Mouse (Mus musculus) heart, embryonic 14.5 days (tissue): ENCODE measurements around the gene Fam216b. TPM values are rescaled to one million over a fixed set of nuclear protein-coding genes. Genes with fewer than 3 reads are reported as not detected.

Experiments used
- ATAC-seq: fragments of 200-750 bp; cut with Nextera tagmentation; 2 replicates; pipeline ENCODE4 v1.8.0; 2017; ENCODE audit warnings: low read depth, moderate TSS enrichment; ENCODE audit not compliant: insufficient number of reproducible peaks, insufficient read depth, low FRiP score
- H3K27ac ChIP-seq, 2 experiments: fragments of 200-500 bp in 1 of 2; fragments of 300-500 bp in 1 of 2; sonication (generic) in 1 of 2; replicated peaks in 1 of 2; 2 replicates each; pipeline ENCODE4 v1.5.1; 2012 to 2014; ENCODE audit warnings: low read depth in 2 of 2, low read length in 2 of 2, control low read depth in 1 of 2, mild to moderate bottlenecking in 1 of 2, mixed read lengths in 1 of 2; ENCODE audit not compliant: control insufficient read depth in 1 of 2, insufficient read depth in 1 of 2
- H3K27me3 ChIP-seq: fragments of 300-500 bp; sonication (generic); 2 replicates; pipeline ENCODE4 v1.6.1; 2014; ENCODE audit warnings: mild to moderate bottlenecking, low read length, control low read depth; ENCODE audit not compliant: control insufficient read depth, insufficient read depth
- H3K36me3 ChIP-seq: fragments of 300-500 bp; sonication (generic); 2 replicates; pipeline ENCODE4 v1.6.1; 2014; ENCODE audit warnings: mild to moderate bottlenecking, control low read depth, low read length, mixed read lengths; ENCODE audit not compliant: control insufficient read depth, insufficient read depth
- H3K4me1 ChIP-seq, 2 experiments: fragments of 200-500 bp in 1 of 2; fragments of 300-500 bp in 1 of 2; sonication (generic) in 1 of 2; 2 replicates each; pipeline ENCODE4 v1.6.1; 2012 to 2014; ENCODE audit warnings: low read length in 2 of 2, control low read depth in 1 of 2, mixed read lengths in 1 of 2; ENCODE audit not compliant: control insufficient read depth in 2 of 2, insufficient read depth in 2 of 2
- H3K4me2 ChIP-seq: fragments of 300-500 bp; sonication (generic); 2 replicates; pipeline ENCODE4 v1.6.1; 2014; ENCODE audit warnings: mild to moderate bottlenecking, low read length
- H3K4me3 ChIP-seq, 2 experiments: fragments of 200-500 bp in 1 of 2; fragments of 300-500 bp in 1 of 2; sonication (generic) in 1 of 2; 2 replicates each; pipeline ENCODE4 v1.5.1; 2012 to 2014; ENCODE audit warnings: low read length in 2 of 2, mild to moderate bottlenecking in 2 of 2, control low read depth in 1 of 2, low read depth in 1 of 2, moderate library complexity in 1 of 2; ENCODE audit not compliant: control insufficient read depth in 1 of 2, insufficient read depth in 1 of 2
- H3K9ac ChIP-seq: fragments of 300-500 bp; sonication (generic); 2 replicates; pipeline ENCODE4 v1.6.1; 2014; ENCODE audit warnings: mild to moderate bottlenecking, low read length
- H3K9me3 ChIP-seq: fragments of 300-500 bp; sonication (generic); 2 replicates; pipeline ENCODE4 v1.6.1; 2016; ENCODE audit warnings: low read length, control low read depth; ENCODE audit not compliant: control insufficient read depth
- WGBS: fragments of 180-500 bp; shearing (Covaris S2); extraction: QIAGEN DNeasy Blood & Tissue Kit; methylation state at CpG from one replicate; pipeline ENCODE4 v1.1.7; 2014; 5-methylcytosine and 5-hydroxymethylcytosine counted together
- polyA plus RNA-seq: library from polyadenylated mRNA; unstranded; fragments of >200 nt; fragmentation: Nextera tagmentation; extraction: Ambion mirVana; gene quantifications from 2 replicates; pipeline ENCODE4 v1.2.1, GENCODE M21; 2014

Fam216b gene
- polyA plus RNA-seq: 0.11 TPM in 1 of 2 replicates, not detected in the other

GRCm38 (mm10) chr14:78088907-78089306 is at the start of gene Fam216b:
Gene Fam216b, minus strand, starts transcription at chr14:78089007.
- ATAC-seq: no peak
- Histone ChIP-seq H3K9ac (no peak within 1 kb of the TSS), H3K9me3 (no peaks in the 10 kb centered on the region), H3K4me2 (no peak within 1 kb of the TSS), H3K36me3 (no peaks in the 10 kb centered on the region), H3K4me3 (no peak within 1 kb of the TSS), H3K4me1 (0 out of 4 replicates have a peak, but pooled peaks cover 3 to 4% of the 10 kb centered on the region in 2 experiments), H3K27me3 (no peaks in the 10 kb centered on the region), H3K27ac (no peak within 1 kb of the TSS)
- WGBS: 69% methylated on average over 6 of the region's 6 CpGs

DNA sequence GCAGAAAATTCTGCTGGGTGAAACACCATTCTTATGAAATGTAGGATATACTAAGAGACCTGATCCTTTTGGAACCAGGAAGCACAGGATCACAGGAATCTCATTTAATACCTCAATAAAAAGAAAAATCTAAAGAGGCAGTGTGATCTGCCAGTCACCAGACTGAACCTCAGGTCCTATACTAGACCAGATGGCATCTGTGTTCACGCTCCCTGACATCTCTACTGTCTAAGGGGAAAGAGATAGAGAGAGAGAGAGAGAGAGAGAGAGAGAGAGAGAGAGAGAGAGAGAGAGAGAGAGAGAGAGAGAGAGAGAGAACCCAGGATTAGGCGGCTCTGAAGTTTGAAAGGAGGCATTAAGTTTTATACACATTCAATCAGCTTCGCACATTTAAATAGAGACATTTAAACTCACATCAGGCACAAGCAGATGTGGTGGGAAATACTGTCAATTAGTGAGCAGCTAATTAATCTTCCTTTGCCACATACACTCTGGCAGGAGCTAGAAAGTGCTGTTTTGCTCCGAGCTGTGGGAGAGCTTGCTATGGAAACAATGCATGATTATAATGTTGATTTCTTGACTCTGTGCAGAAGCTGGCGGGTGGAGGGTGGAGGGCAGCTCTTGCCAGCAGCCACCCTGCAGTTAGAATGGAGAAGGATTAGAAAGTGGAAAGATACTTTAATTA is 43.7 kb upstream of the Fam216b start:
- H3K27me3 ChIP-seq: no peaks in the 10 kb centered on the region
- no peak overlapping the region for H3K27ac ChIP-seq
- H3K9ac ChIP-seq: no peak overlapping the region
- peaks cover 3% of the 10 kb centered on the region; the same call in 1 of the 2 replicates for H3K9me3 ChIP-seq
- no peak overlapping the region for H3K4me2 ChIP-seq
- H3K36me3 ChIP-seq: no peaks in the 10 kb centered on the region
- H3K4me1 ChIP-seq: no peaks in the 10 kb centered on the region
- WGBS: 56% methylated on average over 5 of the region's 5 CpGs
- no peak for ATAC-seq
- no peak overlapping the region for H3K4me3 ChIP-seq

GRCm38 (mm10) chr14:78126670-78127069 is 37.9 kb upstream of the Fam216b start:
- Histone ChIP-seq H3K9me3 (no peaks in the 10 kb centered on the region), H3K4me1 (no peaks in the 10 kb centered on the region), H3K4me2 (no peak overlapping the region), H3K36me3 (no peaks in the 10 kb centered on the region), H3K4me3 (no peak overlapping the region), H3K27me3 (no peaks in the 10 kb centered on the region), H3K27ac (no peak overlapping the region), H3K9ac (no peak overlapping the region)
- no peak for ATAC-seq
- WGBS: 64% methylated on average over 3 of the region's 3 CpGs

- Histone ChIP-seq H3K9me3 (no peaks in the 10 kb centered on the region), H3K4me2 (no peak overlapping the region), H3K9ac (no peak overlapping the region), H3K36me3 (no peaks in the 10 kb centered on the region), H3K27ac (no peak overlapping the region), H3K27me3 (no peaks in the 10 kb centered on the region), H3K4me1 (peaks cover 4 to 8% of the 10 kb centered on the region in 2 experiments; a peak in 3 of 4 replicates), H3K4me3 (no peak overlapping the region)
- 45% methylated on average over 3 of the region's 3 CpGs for WGBS
- no peak for ATAC-seq
These were observed 31.5 kb upstream of the Fam216b start for GRCm38 (mm10) chr14:78120286-78120685.

DNA sequence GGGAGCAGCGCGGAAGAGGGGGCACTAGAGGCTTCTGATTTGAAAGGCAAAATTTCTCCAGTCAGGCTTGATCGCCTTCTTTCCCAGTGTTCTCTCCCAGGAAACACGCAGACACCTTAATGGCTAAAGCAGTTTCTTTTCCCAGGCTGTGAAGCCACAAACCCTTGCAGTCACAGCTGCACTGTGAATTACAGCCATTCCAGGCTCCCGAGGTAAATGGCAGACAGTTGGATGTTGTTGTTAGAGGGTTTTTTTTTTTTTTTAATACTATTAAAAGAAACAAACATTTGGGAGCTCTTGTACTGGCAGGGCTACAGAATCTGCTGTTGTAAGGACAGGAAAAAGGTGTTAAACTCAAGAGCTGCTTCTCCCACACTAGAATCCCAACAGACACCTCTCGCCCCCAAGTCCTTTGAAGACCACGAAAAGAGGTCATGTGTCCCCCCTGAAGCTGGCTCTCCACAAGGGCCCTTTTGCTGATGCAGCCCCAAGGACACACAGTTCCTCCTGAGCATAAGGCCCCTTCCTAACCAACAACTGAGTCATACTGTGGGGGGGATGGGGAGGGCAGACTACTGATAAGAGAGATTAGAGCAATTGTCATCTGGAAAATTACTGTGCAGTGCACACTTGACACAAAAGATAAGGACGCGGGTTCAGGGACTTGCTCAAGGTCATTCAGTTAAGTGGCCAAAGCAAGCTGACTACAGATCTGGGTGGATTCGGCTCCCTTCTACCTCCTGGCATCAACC is 30.8 kb upstream of the Fam216b start:
- no peaks in the 10 kb centered on the region for H3K27me3 ChIP-seq
- 48% methylated on average over 10 of the region's 10 CpGs for WGBS
- peaks cover 4 to 8% of the 10 kb centered on the region in 2 experiments; a peak in 3 of 4 replicates for H3K4me1 ChIP-seq
- no peaks in the 10 kb centered on the region for H3K9me3 ChIP-seq
- peak overlapping the region; percentile 21 to 26; a peak in 1 of 4 replicates for H3K27ac ChIP-seq
- no peak overlapping the region for H3K4me2 ChIP-seq
- no peak for ATAC-seq
- no peaks in the 10 kb centered on the region for H3K36me3 ChIP-seq
- H3K4me3 ChIP-seq: no peak overlapping the region
- H3K9ac ChIP-seq: no peak overlapping the region

GRCm38 (mm10) chr14:78117671-78118070 is 28.9 kb upstream of the Fam216b start:
- no peaks in the 10 kb centered on the region for H3K36me3 ChIP-seq
- no peak overlapping the region for H3K4me2 ChIP-seq
- H3K4me1 ChIP-seq: peaks cover 4 to 8% of the 10 kb centered on the region in 2 experiments; a peak in 3 of 4 replicates
- WGBS: 85% methylated on average over 4 of the region's 4 CpGs
- H3K9ac ChIP-seq: no peak overlapping the region
- ATAC-seq: no peak
- H3K27me3 ChIP-seq: no peaks in the 10 kb centered on the region
- H3K27ac ChIP-seq: no peak overlapping the region
- no peaks in the 10 kb centered on the region for H3K9me3 ChIP-seq
- H3K4me3 ChIP-seq: no peak overlapping the region

DNA sequence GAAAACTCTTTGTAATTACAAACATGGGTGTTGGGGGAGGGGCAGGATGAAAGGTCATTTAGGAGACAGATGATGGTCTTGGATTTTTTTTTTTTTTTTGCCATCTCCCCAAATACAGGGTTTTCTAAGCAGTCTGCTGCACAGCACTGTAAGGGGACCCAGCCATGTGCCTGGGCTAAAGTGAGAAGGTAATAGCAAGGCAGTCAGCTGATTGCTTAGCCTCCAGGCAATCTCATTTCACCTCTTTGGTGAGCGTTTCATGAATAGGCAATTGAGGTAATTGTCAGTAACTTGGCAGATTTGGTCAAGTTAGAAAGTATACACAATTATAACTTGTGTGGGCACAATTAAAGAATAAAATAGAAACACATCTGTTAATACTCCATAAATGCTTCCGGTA is 28.5 kb upstream of the Fam216b start:
- Histone ChIP-seq H3K27me3 (no peaks in the 10 kb centered on the region), H3K9ac (no peak overlapping the region), H3K4me1 (peaks cover 4 to 8% of the 10 kb centered on the region in 2 experiments; a peak in 3 of 4 replicates), H3K4me3 (no peak overlapping the region), H3K36me3 (no peaks in the 10 kb centered on the region), H3K27ac (no peak overlapping the region), H3K9me3 (no peaks in the 10 kb centered on the region), H3K4me2 (no peak overlapping the region)
- 89% methylated on average over 2 of the region's 2 CpGs for WGBS
- ATAC-seq: no peak
